Mouse (Mus musculus): Measurements from ENCODE around the gene Ergic1.
A peak's percentile ranks its signal among the peaks of the same experiment; 100 is the strongest.

Ergic1 gene

DNA sequence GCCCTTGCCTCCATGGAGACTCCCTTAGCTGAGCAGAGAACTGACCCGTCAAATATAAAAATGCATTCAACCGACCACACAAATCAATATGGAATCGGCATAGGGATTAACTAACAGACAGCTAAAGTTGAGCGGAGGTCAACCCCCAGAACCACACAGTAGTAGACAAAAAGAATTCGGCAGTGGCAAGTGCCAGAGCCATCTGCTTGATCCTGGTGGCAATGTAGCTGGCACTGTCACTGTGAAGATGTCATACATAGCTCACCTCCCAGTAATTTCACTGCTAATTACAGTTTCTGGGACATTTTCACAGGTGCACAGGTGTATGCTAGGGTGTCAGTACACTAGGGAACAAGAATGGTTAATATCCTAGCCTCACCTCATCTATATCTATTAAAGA is 21.2 kb upstream of the Ergic1 start:
- DNase-seq: peak; percentile 73

- peak; percentile 63 to 68 for DNase-seq
Observed at GRCm38 (mm10) chr17:26544319-26544963, 16.8 kb upstream of the Ergic1 start.

DNA sequence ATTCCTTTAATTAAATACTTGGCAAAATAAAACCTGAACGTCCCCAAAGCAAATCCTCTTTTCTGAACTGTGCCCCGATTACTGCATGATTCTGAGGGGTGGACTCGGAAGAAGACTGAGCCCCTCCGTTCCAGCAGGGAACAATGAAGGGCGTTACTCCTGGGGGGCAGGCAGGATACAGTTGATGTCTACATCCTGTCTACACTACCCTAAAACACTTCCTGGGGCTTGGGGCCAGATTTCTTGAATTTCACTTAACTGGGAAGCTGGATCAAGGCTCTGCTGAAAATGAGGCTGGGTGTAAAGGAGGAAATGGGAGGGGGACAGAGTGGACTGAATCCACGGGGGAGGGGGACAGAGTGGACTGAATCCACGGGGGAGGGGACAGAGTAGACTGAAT is 13.5 kb upstream of the Ergic1 start:
- DNase-seq: no peak

- no peak for DNase-seq
Observed at GRCm38 (mm10) chr17:26548566-26548965, 12.7 kb upstream of the Ergic1 start.

DNA sequence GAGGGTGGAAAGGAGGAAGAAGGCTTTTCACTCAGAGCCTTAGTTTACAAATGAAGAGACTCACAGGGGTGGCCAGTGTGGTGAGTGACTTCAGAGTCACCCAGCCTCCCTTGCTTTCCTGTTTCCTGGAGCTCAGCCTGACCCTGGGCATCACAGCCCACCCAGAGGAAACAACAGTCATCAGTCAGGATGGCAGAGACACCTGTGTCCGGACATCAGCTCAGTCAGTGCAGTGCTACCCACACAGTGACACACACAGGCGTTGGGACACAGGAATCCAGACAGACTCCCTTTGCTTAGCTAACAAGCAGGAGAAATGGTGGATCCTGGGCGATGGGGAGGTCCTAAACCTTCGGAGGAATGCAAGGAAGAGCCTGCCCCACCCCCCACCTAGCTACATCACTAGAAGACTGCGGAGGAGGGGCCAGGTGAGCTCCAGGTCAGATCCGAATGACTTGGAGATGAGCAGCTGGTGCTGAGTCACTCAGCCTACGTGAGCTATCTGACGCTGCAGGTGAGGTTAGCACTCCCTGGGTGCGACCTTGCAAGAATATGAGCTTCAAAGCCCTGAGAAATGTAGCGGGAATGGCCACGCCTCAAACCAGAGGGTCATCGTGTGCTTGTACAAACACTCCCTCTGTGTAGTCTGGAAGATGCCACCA is 12.0 kb upstream of the Ergic1 start:
- DNase-seq: no peak

- no peak for DNase-seq
Observed at GRCm38 (mm10) chr17:26551104-26551503, 10.2 kb upstream of the Ergic1 start.

DNA sequence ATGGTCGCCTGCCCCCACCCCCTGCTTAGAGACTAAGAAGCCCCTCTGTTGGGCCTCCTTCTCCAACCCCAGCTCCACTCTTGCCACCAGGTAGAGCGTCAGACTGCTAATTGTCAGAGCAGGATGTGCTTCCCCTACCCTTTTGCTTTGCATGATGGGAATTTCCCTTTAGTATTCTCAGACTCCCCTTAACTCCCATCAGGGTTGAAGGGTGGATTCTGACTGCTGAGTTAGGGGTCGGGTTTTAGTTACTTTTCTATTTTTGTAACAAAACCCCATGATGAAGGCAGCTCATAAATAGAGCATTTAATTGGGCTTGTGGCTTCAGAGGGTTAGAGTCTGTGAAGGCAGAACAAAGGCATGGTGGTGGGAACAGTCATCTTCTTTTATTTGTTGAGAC is 8.3 kb upstream of the Ergic1 start:
- DNase-seq: no peak

DNA sequence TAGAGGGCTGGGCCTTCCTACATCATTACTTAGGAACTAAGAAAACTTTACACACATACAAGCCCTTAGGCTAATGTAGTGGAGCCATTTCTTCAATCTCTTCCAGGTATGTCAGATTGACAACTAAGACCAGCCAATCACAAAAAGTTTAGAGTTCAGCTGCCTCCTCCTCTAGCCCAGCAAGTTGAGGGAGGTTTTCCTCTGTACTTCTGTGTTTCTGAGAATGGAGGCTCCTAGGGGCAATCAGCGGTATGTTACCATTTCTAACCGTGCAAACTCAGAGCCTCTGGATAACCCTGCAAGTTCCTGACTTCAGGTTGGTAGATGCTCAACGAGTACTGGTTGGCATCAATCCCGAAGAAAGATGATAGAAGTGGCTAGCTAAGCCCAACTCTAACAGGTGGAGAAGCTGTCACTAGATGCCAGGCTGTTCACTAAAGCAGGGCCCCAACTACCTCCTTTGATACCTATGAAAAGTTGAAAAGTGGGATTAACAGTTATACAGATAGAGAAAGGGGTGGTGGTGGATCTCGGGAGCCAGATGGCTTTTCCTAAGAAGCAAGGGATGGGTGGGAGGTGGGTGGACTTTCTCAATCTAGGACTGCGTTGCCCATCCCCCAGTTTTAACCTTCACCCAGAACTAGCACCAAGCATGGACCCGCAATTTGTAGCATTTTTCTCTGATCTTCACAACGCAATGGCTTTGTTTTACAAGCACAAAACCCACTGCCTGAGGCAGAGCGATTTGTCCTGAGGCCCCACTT is 581 bp upstream of the Ergic1 start:
- DNase-seq: no peak

GRCm38 (mm10) chr17:26561651-26562181 is 427 bp downstream of the Ergic1 start, which contains the start of gene Dusp1:
Gene Dusp1 (minus strand): TSS chr17:26562128.
- peak in 1 of 2 experiments; percentile 75 for DNase-seq

DNA sequence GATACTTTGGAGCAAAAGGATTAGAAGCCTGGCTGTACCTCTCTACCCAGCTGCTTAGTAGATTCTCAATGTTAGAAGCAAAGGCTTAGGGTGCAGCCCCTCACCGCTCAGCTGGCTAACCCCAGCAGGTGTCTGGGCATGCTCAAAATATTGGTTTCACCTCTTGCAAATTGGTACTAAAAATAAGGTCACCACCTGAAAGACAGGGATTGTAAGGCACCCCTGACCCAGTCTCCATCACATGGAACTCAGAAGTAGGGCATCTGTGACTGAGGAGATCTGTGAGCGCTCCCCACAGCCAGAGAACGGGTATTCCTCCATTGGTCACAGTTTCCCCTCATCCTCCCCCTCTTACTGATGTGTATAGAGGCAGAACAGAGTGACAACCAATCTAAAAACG is 1.0 kb downstream of the Ergic1 start:
- no peak for DNase-seq

- peak; percentile 48 to 57 for DNase-seq
Observed at GRCm38 (mm10) chr17:26563476-26563875, 2.2 kb downstream of the Ergic1 start.

GRCm38 (mm10) chr17:26564439-26564838 is 3.1 kb downstream of the Ergic1 start:
- DNase-seq: no peak

GRCm38 (mm10) chr17:26567142-26567817 is 6.0 kb downstream of the Ergic1 start:
- DNase-seq: no peak

GRCm38 (mm10) chr17:26567818-26568173 is 6.5 kb downstream of the Ergic1 start:
- no peak for DNase-seq

DNA sequence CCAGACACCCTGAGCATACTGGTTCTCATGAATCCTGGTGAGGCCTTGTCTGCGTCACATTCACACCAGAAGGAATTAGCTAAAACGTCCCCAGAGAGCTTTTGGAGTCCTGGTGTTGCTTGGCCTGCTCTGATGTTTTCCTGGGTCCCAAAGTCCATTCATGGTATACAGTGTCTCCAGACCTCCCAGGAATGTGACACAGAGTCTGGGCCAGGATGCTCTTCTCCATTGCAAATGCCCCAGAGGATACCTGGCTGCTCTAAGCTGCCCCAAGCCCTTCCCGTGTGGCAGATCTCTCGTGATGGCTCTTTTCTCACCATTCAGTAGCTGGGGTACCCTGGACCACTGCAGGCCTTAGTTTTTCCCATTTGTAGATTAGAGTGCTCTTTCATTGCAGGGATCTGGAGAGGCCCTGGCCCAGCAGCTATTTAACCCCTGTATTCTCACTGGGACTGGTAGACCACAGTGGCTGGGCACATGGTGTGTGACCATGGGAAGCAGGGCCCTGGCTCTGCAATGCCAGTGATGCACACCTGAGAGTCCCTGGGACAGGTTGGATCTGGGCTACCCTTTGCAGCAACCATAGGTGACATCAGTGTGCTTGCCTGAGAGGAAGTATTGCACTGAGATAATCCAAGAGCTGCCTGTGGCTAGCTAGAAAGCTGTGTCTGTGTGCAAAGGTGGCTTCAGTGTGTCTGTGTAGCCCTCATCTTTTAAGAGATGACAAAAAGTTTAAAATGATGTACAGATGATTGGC is 8.5 kb downstream of the Ergic1 start:
- no peak for DNase-seq

GRCm38 (mm10) chr17:26570651-26571118 is 9.4 kb downstream of the Ergic1 start:
- no peak for DNase-seq

GRCm38 (mm10) chr17:26571377-26571776 is 10.1 kb downstream of the Ergic1 start:
- DNase-seq: no peak

DNA sequence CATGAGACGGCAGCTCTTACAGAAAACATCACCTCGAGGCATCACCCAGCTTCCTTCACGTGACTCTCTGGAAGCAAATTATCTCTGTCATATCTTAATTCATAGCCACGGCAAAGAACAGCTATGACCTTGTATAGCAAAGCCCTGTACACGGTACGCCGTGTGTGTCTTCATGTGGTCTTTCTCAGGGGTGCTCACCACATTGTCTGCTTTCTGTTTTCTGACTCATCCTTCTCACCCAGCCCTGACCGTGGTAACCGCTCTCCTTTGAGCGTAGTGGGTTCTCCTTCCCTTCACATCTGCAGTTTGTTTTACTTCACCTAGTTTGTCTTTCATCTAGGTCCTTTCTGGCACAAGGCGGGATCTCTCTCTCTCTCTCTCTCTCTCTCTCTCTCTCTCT is 11.0 kb downstream of the Ergic1 start:
- DNase-seq: no peak

- DNase-seq: no peak
Observed at GRCm38 (mm10) chr17:26574118-26574517, 12.8 kb downstream of the Ergic1 start.

GRCm38 (mm10) chr17:26574701-26575100 is 13.4 kb downstream of the Ergic1 start:
- DNase-seq: peak; percentile 37 to 43

DNA sequence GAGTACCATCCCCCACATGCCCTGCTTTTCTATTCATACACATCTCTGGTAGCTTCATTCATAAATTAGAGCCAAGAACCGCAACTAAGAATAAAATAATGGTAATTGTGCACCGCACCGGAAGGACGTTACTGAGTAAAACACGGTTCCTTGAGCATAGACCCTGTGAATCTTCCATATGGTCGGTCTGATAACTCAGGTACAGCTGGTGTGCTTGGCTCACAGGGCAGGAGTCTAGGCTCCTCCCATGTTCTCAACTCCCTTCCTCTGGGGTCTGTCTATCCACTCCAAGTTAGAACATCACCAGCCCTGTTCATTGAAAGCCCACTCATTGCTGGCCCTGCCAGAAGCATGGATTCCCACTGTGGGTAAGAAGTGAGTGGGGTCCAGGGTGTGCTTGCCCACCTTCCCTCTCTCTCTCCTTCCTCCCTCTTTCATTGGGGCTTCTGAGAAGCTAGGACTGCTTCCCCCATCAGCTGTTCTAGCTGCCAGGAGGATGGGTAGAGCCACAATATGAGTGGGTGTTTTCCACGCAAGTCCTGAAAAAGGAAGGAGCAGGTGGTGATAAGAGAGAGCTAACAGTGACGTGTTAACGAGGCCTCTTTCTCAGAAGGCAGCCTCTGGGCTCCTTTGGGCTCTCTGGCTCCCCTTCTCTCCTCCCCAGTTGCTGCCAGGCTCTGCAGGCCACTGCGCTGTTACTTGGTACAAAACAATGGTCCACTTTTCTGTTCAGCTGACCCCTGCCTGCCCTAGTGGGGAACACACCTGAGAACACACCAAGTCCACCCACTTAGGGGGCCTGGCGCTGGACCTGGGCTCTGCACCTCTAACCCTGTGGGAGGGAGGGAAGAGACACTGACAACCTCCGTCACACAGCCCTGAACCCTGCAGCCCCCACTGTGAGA is 14.7 kb downstream of the Ergic1 start:
- DNase-seq: peak; percentile 39 to 42

Data from cerebellum, postnatal 10 days (tissue).